Mouse (Mus musculus): ENCODE measurements at regions not wholly inside any gene's neighbourhood (a gene's known extent, or its start where the extent isn't known, plus 50 kb on each side); places are given as distances from the start of the nearest gene placed in this dataset.

DNA sequence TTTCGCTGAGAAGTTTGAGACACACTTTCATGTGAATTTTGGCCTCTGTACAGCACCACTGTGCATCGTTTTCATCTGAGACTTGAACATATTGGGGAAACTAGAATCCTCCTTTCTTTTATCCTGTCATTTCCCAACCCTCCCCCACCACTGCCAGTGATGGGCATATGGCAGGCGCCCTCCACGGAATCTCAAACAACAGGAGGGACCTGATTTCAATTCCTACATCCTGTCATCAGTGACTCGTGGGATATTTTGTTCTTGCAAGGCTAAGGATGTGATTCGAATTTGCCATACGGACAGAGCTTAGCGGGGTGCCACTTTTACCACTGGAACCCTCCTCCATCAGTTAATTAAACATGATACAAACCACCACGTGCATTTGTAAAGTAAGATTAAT is 60.9 kb upstream of the Etaa1 start:
- H3K4me3 ChIP-seq (ENCODE audit: low read length): no peak overlapping the region
- H3K4me1 ChIP-seq (ENCODE audit: insufficient read depth, low read length): peaks cover 21% of the 10 kb centered on the region
- no peaks in the 10 kb centered on the region for H3K27me3 ChIP-seq (ENCODE audit: insufficient read depth, low read length)
- H3K9me3 ChIP-seq (ENCODE audit: low read length): no peaks in the 10 kb centered on the region
- no peak overlapping the region for H3K9ac ChIP-seq (replicated peaks; ENCODE audit: low read length)
- peak overlapping the region; percentile 38; the same call in 1 of the 2 replicates for H3K4me2 ChIP-seq (replicated peaks; ENCODE audit: low read depth, low read length)
- no peak overlapping the region for H3K27ac ChIP-seq (ENCODE audit: low read length)
- H3K36me3 ChIP-seq (ENCODE audit: insufficient read depth, low read length): no peaks in the 10 kb centered on the region
- WGBS: 15% methylated on average over 9 of the region's 9 CpGs
- ATAC-seq (ENCODE audit: low FRiP score, low TSS enrichment): no peak

DNA sequence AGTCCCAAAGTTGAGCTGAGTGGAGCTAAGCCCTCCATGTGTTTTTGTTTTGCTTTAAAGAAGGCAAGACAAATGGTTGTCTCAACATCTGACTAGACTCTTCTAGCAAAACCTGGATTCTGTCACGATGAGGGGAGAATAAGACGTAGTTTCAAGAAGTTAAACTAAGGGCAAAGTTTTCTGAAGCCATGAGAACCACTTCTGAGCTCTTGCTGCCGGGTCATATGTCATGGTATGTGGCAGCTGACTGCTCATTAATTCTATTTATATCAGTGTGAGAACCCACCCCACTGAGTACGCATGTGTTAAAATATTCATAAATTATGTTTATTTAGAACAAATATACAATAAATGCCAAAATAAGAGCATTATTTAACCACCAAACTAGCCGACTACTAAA is 58.4 kb upstream of the Etaa1 start:
- peak; percentile 60; the same call in 1 of the 2 replicates for ATAC-seq (ENCODE audit: low FRiP score, low TSS enrichment)
- no peak overlapping the region for H3K4me3 ChIP-seq (ENCODE audit: low read length)
- H3K27me3 ChIP-seq (ENCODE audit: insufficient read depth, low read length): no peaks in the 10 kb centered on the region
- 30% methylated on average over 5 of the region's 5 CpGs for WGBS
- peaks cover 21% of the 10 kb centered on the region for H3K4me1 ChIP-seq (ENCODE audit: insufficient read depth, low read length)
- no peaks in the 10 kb centered on the region for H3K36me3 ChIP-seq (ENCODE audit: insufficient read depth, low read length)
- H3K9me3 ChIP-seq (ENCODE audit: low read length): no peaks in the 10 kb centered on the region
- H3K4me2 ChIP-seq (replicated peaks; ENCODE audit: low read depth, low read length): no peak overlapping the region
- no peak overlapping the region for H3K9ac ChIP-seq (replicated peaks; ENCODE audit: low read length)
- H3K27ac ChIP-seq (ENCODE audit: low read length): no peak overlapping the region

- WGBS: 9% methylated on average over 13 of the region's 13 CpGs
- Histone ChIP-seq H3K27me3 (ENCODE audit: insufficient read depth, low read length) (no peaks in the 10 kb centered on the region), H3K27ac (ENCODE audit: low read length) (peak overlapping the region; percentile 53; the same call in 1 of the 2 replicates), H3K36me3 (ENCODE audit: insufficient read depth, low read length) (no peaks in the 10 kb centered on the region), H3K4me1 (ENCODE audit: insufficient read depth, low read length) (peaks cover 21% of the 10 kb centered on the region), H3K4me2 (replicated peaks; ENCODE audit: low read depth, low read length) (peak overlapping the region; percentile 52), H3K9me3 (ENCODE audit: low read length) (no peaks in the 10 kb centered on the region), H3K9ac (replicated peaks; ENCODE audit: low read length) (peak overlapping the region; percentile 51), H3K4me3 (ENCODE audit: low read length) (peak overlapping the region; percentile 24)
- peak; percentile 94 for ATAC-seq (ENCODE audit: low FRiP score, low TSS enrichment)
Measured at GRCm38 (mm10) chr11:18011101-18011733, 57.5 kb upstream of the Etaa1 start.

GRCm38 (mm10) chr11:18008140-18008539 is 54.5 kb upstream of the Etaa1 start:
- H3K27me3 ChIP-seq (ENCODE audit: insufficient read depth, low read length): no peaks in the 10 kb centered on the region
- H3K9me3 ChIP-seq (ENCODE audit: low read length): no peaks in the 10 kb centered on the region
- H3K4me3 ChIP-seq (ENCODE audit: low read length): no peak overlapping the region
- ATAC-seq (ENCODE audit: low FRiP score, low TSS enrichment): no peak
- no peaks in the 10 kb centered on the region for H3K36me3 ChIP-seq (ENCODE audit: insufficient read depth, low read length)
- H3K4me1 ChIP-seq (ENCODE audit: insufficient read depth, low read length): peaks cover 13% of the 10 kb centered on the region
- no peak overlapping the region for H3K4me2 ChIP-seq (replicated peaks; ENCODE audit: low read depth, low read length)
- 95% methylated on average over 6 of the region's 6 CpGs for WGBS
- H3K9ac ChIP-seq (replicated peaks; ENCODE audit: low read length): no peak overlapping the region
- no peak overlapping the region for H3K27ac ChIP-seq (ENCODE audit: low read length)

All from kidney, embryonic 16.5 days (tissue).